Mouse (Mus musculus): Measurements from ENCODE around the gene AF067063.
"Not testable (repeated sequence)": the region's sequence is repeated elsewhere in the genome, so short reads cannot be mapped to it uniquely, and the experiment has no call there.

The AF067063 gene

DNA sequence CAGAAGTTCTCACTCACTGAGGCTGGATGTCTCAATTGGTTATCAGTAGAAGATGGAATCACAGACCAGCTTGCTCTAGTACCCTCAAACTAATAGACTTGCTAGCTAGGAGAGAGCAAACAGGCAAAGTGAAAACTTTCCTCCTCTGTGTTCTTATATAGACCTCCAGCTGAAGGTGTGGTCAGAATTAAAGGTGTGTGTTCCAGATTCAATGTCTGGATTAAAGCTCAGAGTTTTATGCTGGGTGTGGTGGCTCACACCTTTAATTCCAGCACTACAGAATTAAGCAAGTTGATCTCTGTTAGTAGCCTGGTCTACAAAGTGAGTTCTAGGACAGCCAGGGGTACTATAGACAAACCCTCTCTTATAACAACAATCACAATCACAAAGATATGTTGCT lies at the start of gene AF067063:
AF067063 (minus strand) TSS at position 101 of the 400 bp plus-strand sequence.
- DNase-seq (ENCODE audit: extremely low spot score): not testable (repeated sequence)

- not testable (repeated sequence) for DNase-seq (ENCODE audit: extremely low spot score)
Observed at GRCm38 (mm10) chr13:119864395-119864999, 34.5 kb upstream of the AF067063 start.

DNA sequence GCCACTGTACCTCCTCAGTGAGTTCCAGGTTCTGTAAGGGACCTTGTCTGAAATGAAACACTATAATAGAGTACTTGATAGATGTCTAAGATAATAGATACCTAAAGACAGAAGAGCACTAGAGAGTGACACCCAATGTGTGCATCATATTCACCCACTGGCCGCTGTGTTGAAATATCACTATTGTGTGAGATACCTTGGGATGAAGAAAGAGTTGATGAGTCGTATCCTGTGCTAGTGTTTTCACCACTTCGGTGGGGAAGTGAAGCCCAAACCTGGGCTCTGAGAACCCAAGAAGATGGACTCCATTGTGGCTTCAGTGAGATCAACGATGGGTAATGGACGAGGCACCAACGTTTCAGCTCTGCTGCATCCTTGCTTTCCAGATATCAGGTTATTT lies 32.4 kb upstream of the AF067063 start:
- not testable (repeated sequence) for DNase-seq (ENCODE audit: extremely low spot score)

DNA sequence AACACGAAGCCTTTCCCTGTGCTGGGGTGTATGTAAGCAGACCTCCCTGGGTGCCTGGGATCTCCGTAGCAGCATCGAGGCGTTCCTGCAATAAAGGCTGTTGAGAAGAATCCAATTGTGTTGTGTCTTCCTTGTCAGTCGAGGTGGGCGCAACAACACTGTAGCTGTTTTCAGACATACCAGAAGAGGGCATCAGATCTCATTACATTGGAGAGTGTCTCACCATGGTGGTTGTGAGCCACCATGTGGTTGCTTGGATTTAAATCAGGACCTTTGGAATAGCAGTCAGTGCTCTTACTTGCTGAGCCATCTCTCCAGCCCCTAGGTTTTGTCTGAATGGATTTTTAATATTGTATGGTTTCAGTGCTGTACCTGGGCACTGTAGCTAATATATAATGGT lies 10.0 kb upstream of the AF067063 start:
- not testable (repeated sequence) for DNase-seq (ENCODE audit: extremely low spot score)

- peak; percentile 52 for DNase-seq (ENCODE audit: extremely low spot score)
Observed at GRCm38 (mm10) chr13:119837719-119838337, 7.8 kb upstream of the AF067063 start.

DNA sequence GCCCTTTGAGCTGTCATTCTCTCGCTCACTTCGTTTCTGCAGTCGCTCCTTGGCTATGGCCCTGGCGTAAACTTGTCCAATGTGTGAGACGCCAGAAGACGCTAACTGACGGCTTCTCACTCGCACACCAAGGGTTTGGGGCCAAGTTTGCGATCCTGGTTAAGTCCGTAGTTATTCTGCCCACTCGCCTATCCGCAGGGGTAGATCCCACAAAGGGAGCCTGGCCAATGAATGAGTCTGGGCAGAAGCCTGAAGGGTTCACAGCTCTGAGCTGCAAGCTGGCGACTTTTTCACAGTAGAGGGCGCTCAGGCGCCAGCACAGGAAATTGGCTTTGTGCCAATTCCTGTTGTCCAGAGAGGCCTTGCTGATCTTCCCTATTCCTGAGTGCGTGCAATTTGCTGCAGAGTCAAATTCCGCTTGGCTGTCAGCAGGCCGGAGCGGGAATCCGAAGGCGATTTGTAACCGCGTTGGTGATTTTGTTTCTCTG lies 6.4 kb upstream of the AF067063 start:
- DNase-seq (ENCODE audit: extremely low spot score): peak; percentile 34

DNA sequence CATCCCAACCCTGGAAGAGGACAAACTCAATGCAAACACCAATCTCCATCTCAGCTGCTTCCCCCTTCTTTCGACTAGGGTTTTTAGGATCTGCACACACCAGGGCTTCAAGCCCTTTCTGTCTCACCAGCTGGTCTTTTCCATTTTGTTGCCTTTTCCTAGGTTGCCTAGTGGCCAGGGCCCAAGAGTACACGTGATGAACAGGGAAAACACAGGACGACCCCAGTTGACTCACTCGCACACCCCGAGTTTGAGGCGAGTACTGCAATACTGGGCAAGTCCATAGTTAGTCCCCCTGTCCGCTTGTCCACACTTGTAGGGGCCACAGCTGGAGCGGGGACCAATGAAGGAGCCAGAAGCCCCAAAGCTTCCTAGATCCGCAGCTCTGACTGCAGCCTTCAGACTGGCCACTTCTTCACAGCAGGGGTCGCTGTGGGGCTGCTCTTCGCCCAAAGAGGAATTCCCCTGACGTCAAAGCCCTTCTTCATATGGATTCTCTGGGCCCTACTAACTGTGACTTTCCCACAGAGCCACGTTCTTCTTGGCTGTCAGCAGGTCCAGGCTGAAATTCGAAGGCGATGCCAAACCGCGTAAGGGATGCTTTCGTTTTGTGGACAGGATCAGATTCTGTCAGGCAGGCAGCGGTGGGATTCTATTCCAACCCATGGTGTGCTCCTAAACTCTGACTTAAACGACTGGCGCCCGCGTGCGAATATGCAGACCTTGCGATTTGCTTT lies 5.5 kb upstream of the AF067063 start, which contains the start of gene D13Ertd608e:
D13Ertd608e (plus strand) TSS at position 687 of the 737 bp plus-strand sequence.
- DNase-seq (ENCODE audit: extremely low spot score): not testable (repeated sequence)

- DNase-seq (ENCODE audit: extremely low spot score): no peak
Observed at GRCm38 (mm10) chr13:119817579-119818206, 12.3 kb downstream of the AF067063 start.

DNA sequence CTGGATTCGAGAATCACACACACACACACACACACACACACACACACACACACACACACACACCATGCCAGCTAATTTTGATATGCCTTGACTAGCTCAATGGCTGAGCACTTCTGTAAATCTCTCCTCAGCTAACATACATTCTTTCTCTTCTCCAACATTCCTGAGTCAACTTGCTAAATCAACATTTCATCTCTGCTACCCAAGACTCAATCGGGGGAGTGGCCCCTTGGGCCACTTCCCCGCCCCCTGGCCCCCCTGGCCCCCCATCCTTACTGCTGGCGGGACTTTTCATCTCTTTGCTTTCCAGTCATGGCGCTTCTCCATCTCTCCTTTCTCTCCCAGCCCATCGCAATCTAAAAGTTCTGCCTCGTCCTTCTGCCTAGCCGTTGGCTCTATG lies 13.2 kb downstream of the AF067063 start:
- no peak for DNase-seq (ENCODE audit: extremely low spot score)

DNA sequence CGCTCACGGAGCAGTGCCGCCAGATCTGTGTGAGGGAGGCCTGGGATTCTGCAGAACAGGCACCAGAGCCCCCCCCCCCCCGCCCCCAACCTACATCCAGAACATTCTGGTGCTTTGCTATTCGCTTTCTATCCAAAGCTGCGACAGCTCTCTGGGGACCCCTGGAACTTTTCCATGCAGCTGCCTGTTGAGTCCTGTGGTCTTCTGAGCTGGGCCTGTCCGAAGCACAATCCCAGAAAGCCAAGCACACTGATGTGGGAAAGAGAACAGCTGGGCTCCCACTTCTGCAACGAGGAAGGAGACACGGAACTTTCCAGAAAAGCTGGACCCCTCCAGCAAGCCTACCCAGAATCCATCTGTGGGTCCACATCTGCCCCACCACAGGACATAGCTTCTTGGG lies 20.0 kb downstream of the AF067063 start:
- DNase-seq (ENCODE audit: extremely low spot score): no peak

GRCm38 (mm10) chr13:119808937-119809336 lies 21.1 kb downstream of the AF067063 start:
- DNase-seq (ENCODE audit: extremely low spot score): no peak

GRCm38 (mm10) chr13:119797656-119798055 lies 32.4 kb downstream of the AF067063 start:
- DNase-seq (ENCODE audit: extremely low spot score): no peak

DNA sequence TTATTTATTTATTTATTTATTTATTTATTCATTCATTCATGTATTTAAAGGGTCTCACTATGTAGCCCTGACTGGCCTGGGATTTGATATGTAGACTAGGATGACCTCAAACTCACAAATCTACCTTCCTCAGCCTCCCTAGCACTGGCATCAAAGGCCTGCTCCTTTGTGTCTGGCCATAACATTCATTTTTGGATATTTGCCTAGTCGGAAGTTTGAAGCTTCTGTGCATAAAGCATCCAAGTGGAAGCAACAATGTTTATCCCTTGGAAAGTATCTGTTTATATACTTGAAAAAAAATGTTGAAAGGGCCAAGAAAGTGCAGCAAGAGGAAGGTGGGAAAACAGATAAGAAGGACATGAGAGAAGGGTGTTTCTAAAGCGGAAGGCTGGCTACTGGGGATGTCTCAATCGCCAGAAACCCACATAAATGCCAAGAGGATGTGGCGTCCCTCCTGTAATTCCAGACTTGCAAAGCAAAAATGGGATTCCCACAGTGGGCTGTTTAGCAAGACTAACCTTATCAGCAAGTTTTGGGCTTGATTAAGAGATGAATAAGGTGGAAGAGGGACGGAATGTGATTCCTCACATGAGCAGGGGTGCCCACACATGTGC lies 37.1 kb downstream of the AF067063 start:
- DNase-seq (ENCODE audit: extremely low spot score): no peak

- peak; percentile 48 for DNase-seq (ENCODE audit: extremely low spot score)
Observed at GRCm38 (mm10) chr13:119791580-119792135, 38.4 kb downstream of the AF067063 start.

DNA sequence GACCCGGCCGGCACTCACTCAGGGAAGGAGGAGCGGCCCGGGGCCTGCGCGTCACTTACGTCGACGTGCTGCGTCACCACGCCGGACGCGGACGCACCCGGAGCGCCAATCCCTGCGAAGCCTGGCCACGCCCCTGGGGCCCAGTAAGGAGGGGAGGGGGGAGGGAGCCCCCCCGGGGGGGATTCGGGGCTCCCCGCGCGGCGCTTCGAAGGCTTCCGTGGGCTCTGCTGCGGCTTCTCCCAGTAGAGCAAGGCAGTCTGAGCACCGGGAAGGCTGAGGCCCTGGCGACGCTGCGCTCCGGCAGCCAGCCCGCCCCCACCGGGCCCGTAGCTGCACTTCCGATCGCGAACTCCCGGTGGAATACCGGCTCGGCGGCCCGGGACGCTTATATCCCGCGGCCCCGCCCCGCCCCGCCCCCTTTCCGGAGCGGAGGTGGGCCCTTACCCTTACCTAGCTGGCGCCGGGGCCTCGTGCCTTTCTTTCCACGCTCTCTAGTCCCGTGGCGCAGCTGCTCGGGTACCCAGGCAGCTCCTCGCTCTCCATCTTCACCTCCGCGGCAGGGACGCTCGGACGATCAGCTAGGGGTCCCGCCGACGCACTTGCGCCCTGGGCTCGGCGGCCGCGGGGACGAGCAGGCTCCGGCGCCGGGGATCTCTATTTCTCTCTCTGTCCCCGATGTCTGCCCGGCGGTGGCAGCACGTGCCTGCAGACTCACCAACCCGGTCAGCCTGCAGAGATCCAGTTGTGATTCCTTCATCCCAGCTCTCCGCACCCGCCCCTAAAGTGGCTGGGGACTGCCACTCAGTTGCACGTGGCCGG lies 39.0 kb downstream of the AF067063 start, which contains the start of gene Zfp131:
Zfp131 (minus strand) TSS at position 129 of the 819 bp plus-strand sequence.
- DNase-seq (ENCODE audit: extremely low spot score): peak; percentile 94

GRCm38 (mm10) chr13:119789851-119790717 lies 39.9 kb downstream of the AF067063 start:
- peak; percentile 31 for DNase-seq (ENCODE audit: extremely low spot score)

GRCm38 (mm10) chr13:119783581-119783980 lies 46.4 kb downstream of the AF067063 start:
- DNase-seq (ENCODE audit: extremely low spot score): no peak

Measured in embryo, embryonic 9.5 days (tissue).